Mouse (Mus musculus) spleen, postnatal 10 days (tissue): ENCODE results near the gene Pgm1.

Source experiments
- DNase-seq, 2 experiments: peaks; one replicate each; pipeline ENCODE4 v3.0.0; 2021 to 2022; ENCODE audit warnings: low spot score in 2 of 2

The Pgm1 gene

DNA sequence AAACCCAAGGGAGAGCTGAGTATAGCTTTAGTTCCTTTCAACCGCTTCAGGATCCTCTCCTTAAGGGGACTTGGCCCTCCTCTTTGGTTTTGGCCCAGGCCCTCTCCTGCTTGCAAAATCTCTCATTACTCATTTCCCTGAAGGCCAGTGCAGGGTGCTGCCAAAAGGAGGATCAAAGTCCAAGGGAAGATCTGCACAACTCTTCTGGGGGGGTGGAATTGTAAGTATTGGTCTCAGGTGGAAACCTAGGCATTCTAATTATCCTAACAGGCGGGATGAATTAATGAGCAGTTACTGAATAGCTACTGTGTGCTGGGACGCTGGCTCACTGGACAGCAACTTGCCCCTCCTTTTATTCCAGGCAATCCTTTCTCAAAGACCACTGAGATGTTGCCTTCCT lies 82.3 kb downstream of the Pgm1 start:
- no peak for DNase-seq

DNA sequence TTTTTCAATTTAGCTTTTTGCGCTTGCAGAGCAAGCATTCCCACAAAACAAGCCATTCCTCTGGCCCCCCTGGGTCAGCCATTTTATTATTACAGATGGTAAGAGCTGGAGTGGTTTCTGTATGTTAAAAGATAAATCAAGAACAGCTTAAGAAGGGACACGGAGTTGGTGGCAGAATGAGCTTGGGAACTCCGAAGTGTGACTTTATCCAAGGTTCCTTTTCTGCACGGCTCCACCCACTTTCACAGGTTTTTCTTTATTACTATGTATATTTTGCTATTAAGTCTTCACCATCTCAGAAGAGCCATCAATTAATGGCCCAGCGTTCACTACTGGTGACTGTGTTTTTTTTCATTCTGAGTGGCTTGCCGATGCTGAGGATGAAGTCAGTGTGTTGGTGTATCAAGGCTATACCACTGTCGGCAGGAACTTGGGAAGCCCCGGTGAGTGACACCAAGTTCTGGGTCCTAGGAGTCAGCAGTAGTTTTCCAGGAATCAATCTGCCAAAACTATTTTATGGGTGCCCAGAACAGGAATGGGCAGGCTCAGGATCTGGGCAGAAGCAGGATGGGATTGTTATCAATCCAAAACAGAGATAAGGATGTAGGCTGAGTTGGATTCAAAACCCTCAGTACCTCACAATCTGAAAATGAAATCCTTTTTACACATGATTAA lies 83.3 kb downstream of the Pgm1 start:
- DNase-seq = no peak

DNA sequence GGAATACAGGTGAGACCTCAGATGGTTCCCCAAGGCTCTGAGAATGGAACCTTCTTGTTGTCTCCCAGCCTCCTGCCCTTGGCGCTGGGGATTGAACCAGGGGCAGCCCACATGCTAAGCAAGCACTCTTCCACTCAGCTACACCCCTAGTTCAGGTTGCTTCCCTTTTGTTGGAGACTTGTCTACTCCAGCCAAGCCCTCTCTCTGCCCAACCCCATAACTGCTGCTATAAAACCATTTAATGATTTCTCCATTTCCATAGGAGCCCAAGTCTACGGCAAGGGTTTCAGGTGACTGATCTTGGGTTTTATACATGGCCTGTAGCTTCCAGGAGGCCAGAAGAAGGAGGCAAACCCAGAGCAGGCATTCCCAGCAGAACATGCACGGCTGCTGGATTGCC lies 98.6 kb downstream of the Pgm1 start:
- no peak for DNase-seq

DNA sequence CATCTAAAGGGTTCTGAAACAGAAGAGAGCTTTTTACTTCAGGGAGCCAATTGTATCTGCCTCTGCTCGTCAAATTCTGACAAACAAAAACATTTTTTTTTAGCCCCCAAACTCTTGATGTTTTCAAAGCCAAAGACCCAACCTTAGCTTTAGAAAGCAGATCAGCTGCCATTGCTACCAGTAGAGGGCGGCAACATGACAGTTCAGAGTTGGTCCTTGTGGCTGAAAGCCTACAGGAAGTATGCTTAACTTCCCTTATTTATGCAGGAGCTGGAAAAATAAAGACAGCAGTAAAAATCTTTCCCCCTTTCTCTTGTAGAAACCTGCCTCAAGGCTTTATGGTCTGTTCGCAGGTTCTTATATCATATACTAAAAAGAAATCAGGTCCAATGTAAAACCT lies 99.4 kb downstream of the Pgm1 start:
- DNase-seq = peak; percentile 7 to 55

DNA sequence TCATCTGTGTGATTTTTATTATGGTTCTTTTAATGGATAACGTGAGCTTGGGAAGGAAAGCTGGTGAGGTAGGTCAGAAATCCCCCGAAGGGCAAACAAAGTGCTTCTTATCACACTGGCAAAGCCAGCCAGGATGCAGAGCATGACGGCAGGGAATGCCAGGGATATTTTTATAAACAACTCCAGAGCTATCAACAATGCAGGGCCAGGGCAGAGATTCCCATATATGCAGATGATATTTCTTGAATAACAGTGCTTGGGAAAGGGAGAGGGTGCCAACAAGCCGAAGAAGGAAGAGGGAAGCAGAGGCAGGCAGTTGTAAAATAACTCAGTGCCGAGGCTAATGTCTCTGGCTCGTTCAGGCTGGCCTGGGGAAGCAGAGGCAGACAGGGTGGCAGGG lies 102.1 kb downstream of the Pgm1 start:
- no peak for DNase-seq

DNA sequence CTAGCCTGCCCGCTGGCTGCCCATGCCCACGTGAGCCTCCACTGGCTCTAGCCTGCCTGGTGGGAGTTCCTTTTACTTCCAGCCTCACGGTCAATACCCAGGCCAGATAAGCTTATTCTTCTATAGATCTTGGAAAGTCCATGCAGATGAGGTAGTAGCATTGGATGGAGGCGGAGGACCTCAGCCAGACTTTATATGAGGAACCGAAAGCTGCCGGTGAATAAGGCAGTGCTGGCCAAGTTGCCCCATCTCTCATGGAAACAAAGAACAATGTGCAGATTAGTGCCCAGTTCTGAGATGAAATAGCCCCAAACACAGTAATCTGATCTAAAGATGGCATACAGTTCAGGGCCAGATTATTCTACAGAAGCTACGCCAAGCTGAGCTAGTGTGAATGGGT lies 103.4 kb downstream of the Pgm1 start:
- no peak for DNase-seq

DNA sequence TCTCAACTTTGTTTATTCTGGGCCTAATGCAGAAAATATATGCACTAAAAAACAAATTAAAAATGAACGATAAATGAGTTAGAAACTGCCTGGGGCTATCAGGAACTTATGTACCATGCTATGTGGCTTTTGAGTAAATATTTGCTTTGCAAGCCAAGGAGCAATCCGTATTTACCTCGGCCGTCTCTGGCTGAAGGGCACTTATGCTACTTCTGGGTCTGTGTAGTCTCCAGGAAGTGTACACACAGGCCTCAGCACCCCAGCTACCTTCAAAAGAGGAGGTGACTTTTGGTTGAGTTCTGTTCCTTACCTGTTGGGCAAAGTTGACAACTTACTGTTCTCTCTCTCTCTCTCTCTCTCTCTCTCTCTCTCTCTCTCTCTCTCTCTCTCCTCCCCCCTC lies 104.7 kb downstream of the Pgm1 start:
- DNase-seq = no peak

DNA sequence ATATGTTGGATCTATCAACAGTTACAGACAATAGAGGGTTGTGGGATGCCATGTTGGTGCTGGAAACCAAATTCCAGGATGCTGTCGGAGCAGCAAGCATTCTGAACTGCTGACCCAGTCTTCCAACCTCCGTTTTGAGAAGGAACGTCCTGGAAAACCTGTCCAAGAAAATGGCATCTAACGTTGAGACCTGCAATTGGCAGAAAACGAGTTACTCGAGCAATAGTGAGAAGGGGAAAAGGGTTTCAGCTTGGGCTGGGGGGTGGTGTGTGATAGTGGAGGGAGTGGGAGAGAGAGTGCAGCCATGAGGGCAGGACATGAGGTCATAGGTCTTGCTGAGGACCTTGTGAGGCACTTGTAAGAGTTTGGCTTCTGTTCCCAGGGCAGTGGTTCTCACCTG lies 105.8 kb downstream of the Pgm1 start:
- no peak for DNase-seq

DNA sequence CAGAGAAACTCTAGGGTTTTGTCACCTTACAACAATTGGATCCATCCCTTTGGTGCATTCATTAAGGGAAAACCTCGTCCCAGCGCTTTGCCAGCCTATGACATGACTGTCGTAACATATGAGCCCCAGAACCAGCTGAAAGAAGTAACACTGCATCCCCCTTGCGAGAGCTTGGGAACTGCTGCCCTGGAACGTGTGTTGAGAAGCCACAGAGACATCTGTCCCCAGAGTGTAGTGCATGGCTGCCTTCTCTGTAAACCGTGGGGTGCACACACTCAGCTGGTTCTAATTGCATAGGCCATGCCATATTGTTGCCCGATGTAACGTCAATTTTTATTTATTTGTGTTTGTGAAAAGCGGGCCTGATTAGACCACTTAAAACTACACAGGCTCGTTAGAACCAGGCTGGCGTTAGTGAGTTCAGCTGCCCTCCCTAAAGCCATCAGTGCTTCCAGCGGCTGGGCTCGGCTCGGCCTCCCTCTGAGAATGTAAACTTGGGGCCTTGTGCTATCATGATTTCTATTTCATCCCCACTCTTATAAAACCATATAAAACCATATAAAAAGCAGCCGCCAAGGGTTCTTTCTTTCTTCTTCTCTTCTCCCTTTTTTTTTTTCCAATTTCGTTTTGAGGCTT lies 106.8 kb downstream of the Pgm1 start:
- no peak for DNase-seq
